Mouse (Mus musculus) retina, embryonic 14.5 days (tissue): ENCODE measurements around the gene Traf3ip1.
A peak's percentile ranks its signal among the peaks of the same experiment; 100 is the strongest.

Experiments used
- DNase-seq: peaks from one replicate; pipeline ENCODE4 v3.0.0-alpha.2; 2015; ENCODE audit warnings: low spot score

Gene Traf3ip1

DNA sequence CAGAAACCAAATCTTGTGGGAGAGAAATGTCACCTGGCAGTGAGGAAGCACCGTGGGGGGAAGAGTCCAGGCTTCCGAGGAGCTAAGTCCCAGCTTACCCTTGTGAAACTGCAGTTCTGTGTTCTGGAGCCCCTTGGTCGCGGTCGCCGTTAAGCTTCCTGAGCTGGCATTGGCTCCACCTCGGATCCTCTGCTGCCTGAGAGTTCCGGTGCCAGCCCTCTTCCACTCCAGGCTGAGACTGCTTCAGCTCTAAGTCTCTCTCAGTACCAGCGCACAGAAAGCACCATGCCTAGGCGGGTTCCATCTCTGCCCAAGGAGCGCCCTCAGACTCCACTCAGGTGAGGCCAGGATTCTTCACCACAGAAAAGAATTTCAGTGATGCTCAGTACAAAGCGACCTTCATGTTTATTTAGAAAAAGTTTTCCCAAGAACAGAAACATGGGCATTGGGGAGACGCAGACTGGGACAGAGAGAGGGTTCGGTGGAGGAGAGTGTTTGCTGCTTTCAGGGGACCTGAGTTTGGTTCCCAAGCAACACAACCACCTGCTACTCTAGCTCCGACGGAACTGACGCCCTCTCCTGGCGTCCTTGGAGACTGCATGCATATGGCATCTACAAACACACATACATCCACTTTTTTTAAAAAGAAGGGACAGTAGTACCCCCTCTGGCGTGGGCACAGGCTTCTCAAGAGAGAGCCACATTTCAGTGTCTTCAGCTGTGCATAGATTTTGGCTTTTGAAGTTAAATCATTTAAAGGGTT lies 39.7 kb downstream of the Traf3ip1 start:
- DNase-seq: no peak

DNA sequence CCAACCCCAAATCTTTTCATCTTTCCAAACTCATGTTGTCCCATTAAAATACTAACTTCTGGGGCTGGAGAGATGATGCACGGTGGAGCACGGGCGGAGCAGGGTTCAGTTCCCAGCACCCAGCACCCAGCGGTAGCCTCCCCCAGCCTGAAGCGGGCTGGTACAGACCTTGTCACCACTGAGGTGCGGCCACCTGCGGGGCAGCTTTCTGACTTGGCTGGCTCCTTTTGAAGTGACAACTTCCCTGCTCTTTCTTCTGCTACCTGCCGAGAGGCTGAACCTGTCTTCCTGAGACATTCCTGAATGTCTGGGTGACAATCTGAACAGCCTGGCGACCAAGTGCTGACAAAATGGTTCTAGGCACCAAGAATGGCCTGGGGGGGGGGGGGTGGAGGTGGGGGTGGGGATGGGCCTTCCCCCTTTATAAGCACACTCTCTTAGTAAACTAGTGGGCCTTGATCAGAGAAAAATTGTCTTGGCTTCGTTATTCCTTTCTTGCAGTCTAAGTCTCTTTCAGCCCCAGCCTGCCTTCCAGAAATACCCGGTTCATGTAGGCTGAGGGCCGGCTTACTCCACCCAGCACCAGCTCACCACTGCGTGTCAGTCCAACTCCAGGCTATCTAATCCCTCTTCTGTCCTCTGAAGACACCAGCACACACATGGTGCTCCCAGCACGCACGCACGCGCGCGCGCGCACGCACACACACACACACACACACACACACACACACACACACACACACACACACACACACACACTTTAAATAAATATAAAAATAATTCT lies 43.5 kb downstream of the Traf3ip1 start:
- DNase-seq: no peak

DNA sequence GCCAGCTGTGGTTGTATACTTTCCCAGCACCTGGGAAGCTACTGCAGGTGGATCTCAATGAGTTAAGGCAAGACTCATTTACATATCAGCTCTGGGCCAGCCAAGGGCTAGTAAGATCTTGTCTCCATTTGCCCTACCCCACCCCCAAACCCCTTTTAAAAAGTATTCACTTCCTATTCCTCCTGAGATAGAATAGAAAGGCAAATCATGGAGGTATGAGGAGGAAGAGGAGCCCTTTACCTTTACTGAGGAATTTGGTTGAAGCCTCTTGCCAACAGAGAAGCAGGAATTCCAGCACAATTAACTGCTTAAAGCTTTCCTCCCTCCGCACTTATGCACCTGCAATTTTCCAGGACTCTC lies 44.1 kb downstream of the Traf3ip1 start:
- no peak for DNase-seq

GRCm38 (mm10) chr1:91539246-91539645 lies 44.8 kb downstream of the Traf3ip1 start:
- DNase-seq: no peak

DNA sequence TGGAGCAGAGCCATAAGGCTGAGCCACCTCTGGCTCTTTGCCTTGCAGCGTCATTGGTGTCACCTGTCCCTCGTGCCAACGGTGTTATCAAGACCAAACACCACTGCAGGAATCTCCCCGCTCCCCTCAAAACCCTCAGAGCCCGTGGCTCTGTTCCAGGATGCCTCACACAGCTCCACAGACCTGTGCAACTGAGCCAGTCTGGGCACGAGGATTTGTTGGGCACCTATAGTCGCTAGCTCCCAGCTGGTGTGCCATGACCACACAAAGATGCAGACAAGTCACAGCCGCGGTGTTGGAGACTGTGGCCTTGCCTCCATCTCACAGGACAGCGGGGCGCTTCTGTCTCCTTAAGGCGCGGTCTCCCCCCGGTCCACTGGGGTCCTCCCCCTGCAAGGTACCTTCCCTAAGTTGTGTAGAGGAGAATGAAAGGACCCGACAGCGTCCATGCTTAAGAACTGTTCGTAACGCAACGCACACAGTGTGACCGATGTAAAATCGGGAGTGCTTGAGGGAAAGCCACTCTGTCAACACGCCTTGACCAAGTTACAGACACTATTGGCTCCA lies 45.3 kb downstream of the Traf3ip1 start:
- no peak for DNase-seq

DNA sequence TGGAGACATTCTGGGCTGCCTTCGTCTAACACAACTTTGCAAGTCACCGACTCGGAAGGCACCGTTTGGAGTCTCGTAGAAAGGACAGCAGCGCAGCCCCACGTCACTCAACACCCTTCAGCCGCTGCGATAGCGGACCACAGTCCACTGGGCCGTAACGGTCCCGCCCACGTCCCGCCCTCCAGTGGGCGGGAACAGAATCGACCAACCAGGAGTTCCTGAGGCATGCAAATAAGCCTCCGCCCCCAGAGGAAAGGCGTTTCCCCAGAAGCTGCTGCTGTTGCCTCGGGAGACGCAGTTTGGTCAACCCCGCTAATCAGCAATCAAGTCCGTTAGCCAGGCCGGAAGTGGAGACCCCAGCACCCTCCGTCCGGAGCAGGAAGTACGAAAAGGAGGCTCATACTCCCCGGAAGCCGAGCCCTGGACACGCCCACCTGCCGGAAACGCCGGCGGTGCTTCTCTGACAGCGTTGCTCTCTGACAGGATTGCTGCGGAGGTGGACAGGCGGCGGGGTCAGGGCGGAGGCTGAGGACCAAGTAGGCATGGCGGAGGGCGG lies 45.9 kb downstream of the Traf3ip1 start, which contains the start of gene Asb1:
Gene Asb1, plus strand, starts transcription at position 274 of the 556 bp plus-strand sequence.
- DNase-seq: peak; percentile 99

DNA sequence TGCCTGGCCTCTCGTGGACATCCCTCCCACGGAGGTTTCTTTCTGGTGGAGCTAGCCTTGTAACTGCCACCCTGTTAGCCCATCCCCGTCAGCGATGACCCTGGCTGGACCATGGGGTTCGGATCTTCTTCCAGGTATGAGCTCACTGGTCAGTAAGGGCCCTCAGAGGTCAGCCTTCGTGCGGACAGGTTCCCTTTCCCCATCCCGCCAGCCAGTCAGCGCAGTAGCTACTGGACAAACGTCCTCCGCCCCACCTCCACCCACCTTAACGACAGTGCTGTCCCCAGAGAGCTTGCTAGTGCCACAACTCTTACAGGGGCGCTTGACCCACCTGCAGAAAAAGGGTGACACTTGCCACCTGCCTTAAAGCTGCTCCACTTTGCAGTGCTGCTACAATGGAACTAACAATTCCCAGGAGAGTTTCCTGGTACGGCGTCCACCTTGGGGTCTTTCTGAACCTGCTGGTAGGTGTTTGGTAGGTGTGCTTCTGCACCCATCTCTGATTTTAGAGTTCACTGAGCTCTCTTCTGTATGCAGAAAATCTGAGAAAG lies 46.7 kb downstream of the Traf3ip1 start:
- DNase-seq: peak; percentile 4

GRCm38 (mm10) chr1:91543974-91544373 lies 49.5 kb downstream of the Traf3ip1 start:
- DNase-seq: no peak

DNA sequence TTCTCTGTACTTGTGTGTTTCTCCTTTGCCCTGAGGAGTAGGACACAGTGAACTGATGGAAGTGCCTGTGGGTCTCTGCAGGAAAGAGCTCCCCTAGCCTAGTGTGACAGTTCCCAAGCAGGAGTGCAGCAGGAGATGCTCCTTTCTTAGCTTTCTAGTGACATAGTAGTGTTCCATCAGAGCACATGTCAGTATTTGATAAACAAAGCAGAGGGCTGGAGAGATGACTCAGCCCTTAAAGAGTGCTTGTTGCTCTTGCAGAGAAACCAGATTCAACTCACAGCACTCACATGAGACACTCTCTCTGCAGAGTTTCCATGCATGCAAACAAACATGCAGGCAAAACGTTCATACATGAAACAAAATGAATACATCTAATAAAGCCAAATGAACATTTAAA lies 50.8 kb downstream of the Traf3ip1 start:
- no peak for DNase-seq

DNA sequence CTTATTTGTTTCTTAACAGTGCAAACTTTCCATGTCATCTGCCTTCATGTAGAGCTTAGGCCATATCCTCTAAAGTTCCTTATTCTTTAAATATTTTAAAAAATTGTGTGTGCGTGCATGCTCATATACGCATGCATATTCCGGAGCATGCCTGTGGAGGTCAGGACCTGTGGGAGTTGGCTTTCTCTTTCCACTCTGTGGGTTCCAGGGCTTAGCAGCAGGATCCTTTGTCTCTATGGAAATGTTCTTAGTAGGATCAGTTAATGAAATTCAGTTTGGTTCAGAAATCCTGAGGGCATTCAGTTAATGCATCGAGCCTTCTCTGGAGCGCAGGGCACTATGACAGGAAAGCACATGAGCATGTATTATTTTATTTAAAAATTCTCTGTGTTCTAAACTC lies 53.1 kb downstream of the Traf3ip1 start:
- DNase-seq: no peak

DNA sequence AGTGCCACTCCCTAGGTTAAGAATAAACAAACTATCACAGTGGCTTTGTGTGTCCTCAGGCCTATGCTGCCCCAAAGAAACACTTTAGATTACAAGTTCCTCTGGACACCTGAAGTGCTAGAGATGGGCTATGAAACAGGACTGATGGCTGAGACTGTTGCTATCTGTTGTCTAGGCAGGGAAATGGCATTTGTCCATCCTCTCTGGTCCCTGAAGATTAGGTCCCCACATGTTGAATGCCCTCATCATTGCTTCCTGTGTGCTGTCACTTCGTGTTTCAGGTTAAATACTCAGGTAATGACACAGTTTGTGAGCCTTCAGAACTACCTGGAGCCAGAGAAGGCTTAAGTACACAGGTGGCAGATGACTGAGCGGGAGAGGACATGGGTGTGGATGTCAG lies 54.6 kb downstream of the Traf3ip1 start:
- DNase-seq: no peak

- DNase-seq: no peak
Measured at GRCm38 (mm10) chr1:91557099-91557498, 62.7 kb downstream of the Traf3ip1 start.

DNA sequence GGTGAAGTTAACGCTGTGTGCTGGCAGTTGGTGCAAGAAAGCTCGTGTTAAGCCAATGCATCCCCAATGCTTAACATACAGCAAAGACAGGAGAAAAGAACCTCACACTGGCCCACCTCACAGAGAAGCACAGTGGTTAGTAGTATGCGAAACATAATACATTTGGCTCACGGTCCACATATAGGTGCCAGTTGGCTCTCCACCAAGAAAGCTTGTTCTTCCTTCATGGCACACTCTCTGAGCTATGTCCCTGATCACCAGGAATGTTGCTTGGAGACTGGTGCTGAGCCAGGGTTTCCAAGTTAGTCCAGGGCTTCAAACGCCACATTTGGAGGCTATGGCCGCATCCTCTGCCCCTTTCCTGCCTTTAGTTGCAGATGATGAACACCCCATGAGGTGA lies 66.8 kb downstream of the Traf3ip1 start:
- DNase-seq: no peak

DNA sequence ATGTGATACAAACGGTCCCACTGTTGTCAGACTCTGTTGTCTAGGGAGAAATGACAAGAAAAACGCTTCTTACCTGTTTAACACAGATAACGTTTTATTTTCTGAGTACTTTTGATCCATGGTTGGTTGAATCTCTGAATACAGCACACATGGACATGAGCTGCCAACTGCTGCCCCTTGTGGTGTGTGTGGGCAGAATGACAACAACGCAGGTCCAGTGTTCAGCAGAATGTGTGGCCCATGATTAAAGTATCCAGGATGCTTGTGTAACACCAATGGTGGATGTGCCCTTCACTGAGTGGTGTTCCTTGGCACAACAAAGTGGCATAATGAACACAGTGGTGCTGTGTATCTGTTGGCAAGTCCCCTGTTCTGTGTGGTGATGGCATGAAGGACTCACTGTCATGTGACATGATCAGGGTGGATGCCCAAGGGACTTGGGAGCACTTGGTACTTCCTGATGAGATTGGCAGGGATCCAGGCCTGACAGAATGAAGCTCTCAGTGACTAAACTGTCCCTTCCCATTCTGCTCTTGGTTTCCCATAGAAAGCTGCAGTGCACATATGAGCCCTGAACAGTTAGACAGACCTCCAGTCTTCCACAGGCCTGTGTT lies 68.6 kb downstream of the Traf3ip1 start:
- DNase-seq: no peak

- DNase-seq: peak; percentile 25
Measured at GRCm38 (mm10) chr1:91564004-91564403, 69.6 kb downstream of the Traf3ip1 start.

- DNase-seq: no peak
Measured at GRCm38 (mm10) chr1:91564598-91564997, 70.2 kb downstream of the Traf3ip1 start.

DNA sequence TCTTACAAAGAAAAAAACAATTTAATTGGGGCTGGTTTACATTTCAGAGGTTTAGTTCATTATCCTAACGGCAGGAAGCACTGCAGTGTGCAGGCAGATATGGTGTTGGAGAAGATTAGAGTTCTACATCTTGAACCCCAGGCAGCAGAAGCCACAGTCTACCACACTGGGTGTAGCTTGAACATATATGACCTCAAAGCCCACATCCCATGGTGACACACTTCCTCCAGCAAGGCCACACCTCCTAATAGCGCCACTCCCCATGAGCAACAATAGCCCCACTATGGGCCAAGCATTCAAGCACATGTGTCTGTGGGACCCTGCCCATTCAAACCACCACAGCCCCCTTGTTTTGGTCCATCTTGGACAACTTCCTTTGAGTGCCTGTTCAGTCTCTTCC lies 72.8 kb downstream of the Traf3ip1 start:
- DNase-seq: no peak

DNA sequence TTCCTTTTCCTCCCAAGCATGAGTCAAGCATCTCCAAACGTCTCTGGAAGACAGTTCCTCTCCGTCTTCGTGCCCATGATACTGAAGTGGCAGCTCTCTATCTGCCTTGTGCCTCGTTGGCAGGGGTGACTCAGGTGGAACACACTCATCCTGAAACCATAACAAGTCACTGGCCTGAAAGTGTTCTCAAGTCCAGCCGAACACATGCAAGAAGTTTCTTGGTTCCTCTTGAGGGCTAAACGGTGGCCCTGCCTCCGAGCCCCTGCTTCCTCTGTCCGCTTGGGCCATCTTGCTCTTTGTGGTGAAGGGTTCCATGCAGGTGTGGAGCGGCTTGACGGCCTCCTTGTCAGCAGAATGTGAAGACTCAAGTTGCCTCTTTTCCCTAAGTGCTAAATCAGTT lies 78.0 kb downstream of the Traf3ip1 start:
- DNase-seq: no peak

DNA sequence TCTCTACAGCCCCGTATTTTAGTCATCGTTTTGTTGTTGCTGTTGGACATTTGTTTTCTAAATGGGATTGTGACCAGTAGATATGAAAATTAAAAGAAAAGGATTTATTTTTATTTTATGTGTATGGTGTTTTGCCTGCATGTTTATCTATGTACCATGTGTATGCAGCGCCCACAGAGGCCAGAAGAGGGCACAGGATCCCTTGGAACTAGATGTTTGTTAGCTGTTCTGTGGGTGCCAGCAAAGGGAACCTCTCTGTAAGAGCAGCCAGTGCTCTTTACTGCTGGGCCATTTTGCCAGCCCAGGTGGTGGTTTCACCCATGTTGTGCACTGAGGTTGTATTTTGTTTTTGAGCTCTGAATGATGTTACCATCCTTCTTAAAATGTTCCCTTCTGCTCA lies 79.8 kb downstream of the Traf3ip1 start:
- peak; percentile 69 for DNase-seq

DNA sequence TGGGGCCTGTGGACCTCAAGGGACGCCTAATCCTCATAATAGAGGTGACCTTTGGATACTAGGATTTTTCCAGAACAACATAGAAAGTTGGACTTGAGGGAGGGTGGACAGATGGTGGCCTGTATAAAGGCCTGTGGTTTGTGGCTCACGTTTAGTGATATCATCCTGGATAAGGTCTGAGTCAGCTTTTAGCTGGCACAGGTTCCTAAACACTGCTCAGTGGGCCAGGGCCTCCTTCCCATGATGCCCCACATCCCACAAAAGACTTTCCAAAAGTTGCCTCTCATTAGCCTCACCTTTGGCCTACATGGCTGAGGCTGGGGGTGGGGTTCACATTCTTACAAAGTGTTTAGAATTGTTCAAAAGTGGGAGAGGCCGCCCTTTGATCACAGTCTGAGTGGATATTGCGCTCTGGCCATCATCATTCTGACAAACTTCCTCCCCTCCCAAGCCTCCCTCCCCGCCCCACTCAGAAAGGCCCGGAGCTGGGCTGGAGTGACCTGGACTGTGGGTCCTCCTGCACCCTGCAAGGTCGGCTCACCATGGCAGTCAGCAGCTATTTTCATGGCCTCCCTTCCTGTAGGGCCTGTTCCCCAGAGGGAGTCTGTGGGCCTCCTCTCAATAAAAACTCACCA lies 83.6 kb downstream of the Traf3ip1 start:
- DNase-seq: no peak
